Mouse (Mus musculus) spleen, embryonic (tissue): ENCODE measurements at regions not wholly inside any gene's neighbourhood (a gene's known extent, or its start where the extent isn't known, plus 50 kb on each side); places are given as distances from the start of the nearest gene placed in this dataset.

ENCODE experiments used
- CTCF ChIA-PET: fragments of 350-600 bp; sonication (Branson Sonifier 250); formaldehyde crosslinking; loops from one replicate; lab custom pipeline; 2022; lab: Charles Lee

GRCm38 (mm10) chr1:109471671-109472070, 510.6 kb upstream of the Cdh7 start:
- CTCF ChIA-PET, result interaction anchor here (0.7 kb wide), 1 partner anchor 81 kb away, joined by 3 read pairs; no protein-coding TSS in a partner anchor

DNA sequence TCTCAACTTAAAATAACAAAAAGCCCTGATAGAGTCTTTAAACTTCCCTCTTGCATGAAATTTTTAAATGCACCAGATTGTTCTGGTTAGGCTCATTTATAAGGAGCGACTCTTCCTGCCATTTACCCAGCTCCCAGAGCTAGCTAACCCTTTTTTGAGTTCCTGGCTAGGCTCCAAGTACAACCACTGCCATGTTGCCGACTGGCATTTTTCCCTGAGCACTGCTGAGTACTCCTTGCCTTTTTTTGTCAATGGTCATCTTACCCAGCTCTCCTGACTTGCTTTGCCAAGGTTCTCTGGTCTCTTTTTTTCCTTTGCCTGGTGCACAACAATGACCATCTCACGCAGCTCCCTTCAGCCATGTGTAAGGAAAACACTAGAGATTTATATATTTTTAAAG, 500.8 kb upstream of the Cdh7 start:
- CTCF ChIA-PET, result no interaction called here

DNA sequence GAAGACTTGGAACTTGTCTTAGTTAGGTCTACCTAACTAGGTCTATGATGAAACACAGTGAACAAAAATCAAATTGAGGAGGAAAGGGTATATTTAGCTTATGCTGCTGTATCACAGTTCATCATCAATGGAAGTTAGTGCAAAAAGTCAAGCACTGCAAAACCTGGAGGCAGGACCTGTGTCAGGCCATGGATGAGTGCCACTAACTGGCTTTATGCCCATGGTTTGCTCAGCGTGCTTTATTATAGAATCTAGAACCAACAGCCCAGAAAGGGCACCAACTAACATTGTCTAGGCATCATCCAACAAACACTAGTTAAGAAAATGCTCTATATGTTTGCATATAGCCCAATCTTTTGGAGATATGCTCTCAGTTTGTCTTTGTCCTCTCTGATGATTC, 486.3 kb upstream of the Cdh7 start:
- CTCF ChIA-PET, result no interaction called here

- CTCF ChIA-PET, result no interaction called here
These were observed 469.5 kb upstream of the Cdh7 start for GRCm38 (mm10) chr1:109512632-109513259.

DNA sequence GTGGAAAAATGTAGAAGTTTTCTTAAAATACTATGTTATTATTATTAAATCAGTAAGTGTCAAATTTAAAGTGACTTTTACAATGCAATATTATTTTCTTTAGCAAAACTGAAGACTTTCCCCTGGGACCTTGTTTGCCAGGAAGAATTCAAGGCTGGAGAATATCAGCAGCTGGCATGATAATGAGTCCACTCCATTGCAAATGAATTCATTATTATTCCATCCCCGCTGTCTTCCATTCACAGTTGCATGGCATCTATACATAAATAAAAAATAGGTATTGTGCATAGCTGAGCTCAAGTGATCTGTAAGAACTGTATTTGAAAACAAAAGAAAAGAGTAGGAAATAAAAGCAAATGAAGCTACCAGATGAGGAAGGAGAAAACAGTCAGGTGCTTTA, 467.9 kb upstream of the Cdh7 start:
- CTCF ChIA-PET, result no interaction called here
